Mouse (Mus musculus): ENCODE results near the gene Bri3.
"Not testable (repeated sequence)": the region's sequence is repeated elsewhere in the genome, so short reads cannot be mapped to it uniquely, and the experiment has no call there.

Gene Bri3

DNA sequence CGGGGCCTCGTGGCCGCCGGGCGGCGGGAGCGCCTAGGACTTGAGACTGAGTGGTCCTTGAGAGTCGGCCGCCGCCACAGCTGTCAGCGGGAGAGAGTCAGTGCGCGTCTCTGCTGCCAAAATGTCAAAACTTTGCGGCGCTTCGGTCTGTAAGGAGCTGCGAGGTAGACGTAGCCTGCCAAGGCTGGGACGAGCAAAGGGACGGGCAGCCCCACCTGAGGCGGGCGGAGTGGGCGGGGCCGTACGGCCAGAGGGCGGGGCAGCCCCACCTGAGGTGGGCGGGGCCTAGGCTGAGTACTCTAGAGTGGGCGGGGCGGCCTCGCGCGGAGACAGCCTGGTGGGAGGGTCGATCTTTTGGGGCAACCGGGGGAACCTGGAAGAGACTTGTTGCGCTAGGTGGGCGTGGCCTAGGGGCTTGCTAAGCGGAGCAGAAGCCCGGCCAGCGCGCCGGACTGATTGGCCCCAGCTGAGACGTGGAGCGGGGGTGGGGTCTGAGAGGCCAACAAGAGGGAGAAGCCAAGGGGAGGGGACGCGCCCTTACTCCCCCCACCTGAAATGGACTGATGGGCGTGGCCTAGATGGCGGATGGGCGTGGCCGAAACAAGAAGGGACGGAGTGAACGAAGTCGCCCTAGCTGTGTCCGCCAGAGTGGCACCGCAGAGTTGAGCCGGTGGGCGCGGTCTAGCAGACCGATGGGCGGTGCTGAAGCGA lies 113.8 kb downstream of the Bri3 start, which contains the start of gene Baiap2l1:
Baiap2l1 (minus strand) TSS at position 232 of the 711 bp plus-strand sequence.
- DNase-seq (ENCODE audit: low spot score in 2 of 2): peak; percentile 11 to 35

DNA sequence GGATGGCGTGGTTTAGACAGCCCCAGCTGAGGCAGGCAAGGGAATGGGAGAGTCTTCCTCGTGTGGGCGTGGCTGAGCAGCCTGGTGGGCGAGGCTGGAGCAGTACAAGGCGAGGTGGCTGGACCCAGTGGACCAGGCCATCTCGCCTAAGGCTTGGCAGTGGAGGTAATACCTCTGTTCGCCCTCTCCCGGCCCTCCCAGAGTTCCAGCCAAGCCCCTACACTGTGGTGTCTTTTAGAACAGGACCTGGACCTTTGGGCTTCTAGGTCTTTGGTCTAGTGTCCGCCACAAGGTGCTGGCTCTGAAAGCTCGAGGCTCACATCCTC lies 114.3 kb downstream of the Bri3 start:
- no peak for DNase-seq (ENCODE audit: low spot score in 2 of 2)

DNA sequence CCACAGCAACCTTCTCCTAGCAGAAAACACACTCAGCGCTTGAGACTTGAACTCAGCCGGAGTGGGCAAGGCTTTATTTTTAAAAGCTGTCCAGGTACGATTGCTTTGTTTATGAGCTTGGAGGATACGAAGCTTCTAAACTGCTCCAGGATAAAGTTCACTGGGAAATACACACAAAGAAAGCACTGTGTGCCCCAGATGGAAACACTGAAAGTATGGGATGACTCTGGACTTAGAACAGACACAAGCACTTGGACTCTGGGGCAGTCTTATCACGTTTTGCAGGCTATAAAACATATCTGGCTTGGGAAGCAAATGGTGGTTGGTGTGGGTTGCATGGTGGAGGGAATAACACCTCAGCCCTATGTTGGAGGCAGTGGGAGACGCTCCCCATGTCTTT lies 115.6 kb downstream of the Bri3 start:
- DNase-seq (ENCODE audit: low spot score in 2 of 2): no peak

DNA sequence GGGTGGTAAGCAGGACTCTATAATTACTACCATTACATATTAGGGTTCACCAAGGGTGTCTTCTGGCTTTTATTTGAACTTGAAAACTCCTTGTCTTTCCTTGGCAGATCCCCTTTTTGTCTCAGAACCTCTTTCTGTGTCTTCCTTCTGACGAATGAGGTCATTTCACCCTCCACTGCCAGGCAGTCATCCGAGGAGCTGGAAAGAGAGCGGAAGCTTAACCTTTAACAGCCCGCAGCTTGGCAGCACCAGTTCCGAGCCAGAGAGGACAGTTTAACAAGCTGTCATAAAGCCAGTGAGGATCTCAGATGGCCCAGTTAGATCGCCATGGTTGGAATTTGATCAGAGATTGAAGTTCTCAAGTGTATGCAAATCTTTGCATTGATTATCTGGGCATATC lies 116.1 kb downstream of the Bri3 start:
- DNase-seq (ENCODE audit: low spot score in 2 of 2): no peak

DNA sequence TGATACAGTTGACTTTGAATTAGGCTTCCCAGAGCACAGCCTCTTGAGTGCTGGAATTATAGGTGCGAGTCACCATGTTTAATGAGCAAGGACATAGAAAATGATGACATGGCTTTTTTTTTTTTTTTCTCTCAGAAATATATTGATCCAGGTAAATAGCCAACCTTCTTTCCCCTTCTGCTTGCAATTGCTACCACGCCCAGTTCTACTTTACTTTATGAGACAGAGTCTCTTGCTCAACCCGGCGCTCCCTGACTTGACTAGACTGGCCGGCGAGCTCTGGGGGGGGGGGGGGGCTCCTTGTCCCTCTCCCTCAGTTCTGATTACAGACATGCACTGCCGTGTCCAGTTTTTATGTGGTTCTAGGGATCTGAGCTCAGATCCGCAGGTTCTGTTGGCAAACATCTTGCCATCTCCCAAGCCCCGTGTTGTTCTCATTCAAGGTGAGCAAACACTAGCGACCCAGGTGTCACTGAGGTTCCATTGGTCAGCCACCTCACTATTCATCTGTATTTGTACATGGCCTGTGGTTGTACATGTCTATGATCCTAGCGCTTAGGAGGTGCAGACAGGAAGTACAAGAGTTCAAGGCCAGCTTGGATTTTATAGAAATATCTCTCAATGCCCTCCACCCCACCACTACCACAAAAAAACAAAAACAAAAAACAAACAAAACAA lies 120.6 kb downstream of the Bri3 start:
- DNase-seq (ENCODE audit: low spot score in 2 of 2): no peak

DNA sequence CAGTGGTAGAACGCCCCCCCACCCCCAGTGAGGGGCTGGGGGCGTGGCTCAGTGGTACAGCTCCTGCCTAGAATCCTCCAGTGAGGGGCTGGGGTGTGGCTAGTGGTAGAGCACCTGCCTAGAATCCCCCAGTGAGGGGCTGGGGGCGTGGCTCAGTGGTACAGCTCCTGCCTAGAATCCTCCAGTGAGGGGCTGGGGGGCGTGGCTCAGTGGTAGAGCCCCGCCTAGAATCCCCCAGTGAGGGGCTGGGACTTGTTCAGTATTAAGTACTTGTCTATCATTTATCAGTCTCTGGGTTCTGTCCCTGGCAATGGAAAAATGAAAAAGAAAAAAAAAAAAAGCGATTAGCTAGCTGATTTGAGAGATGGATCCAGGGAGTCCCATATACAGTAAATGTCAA lies 122.3 kb downstream of the Bri3 start:
- DNase-seq (ENCODE audit: low spot score in 2 of 2): not testable (repeated sequence)

DNA sequence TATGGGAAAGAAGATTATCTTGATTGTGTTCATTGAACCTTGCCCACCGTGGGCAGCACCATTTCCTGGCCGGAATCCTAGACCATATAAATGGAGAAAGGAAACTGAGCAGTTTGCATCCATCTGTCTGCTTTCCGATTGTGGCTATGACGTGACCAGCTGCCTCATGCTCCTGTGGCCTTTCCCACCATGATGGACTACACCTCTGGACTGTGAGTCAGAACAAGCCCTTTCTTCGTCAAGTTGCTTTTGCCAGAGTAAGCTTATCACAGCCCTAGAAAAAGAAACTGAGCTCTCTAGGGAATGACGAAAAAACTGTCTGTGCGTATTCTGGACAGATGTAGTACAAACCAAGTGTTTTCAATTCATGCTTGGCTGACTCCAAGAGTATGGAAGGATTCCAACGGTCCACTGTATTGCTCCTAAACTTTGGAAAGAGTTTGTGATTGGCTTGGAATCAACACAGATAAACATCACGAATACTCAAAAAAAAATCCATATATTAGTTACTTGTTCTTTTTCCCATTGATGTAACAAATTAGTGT lies 124.5 kb downstream of the Bri3 start:
- no peak for DNase-seq (ENCODE audit: low spot score in 2 of 2)

DNA sequence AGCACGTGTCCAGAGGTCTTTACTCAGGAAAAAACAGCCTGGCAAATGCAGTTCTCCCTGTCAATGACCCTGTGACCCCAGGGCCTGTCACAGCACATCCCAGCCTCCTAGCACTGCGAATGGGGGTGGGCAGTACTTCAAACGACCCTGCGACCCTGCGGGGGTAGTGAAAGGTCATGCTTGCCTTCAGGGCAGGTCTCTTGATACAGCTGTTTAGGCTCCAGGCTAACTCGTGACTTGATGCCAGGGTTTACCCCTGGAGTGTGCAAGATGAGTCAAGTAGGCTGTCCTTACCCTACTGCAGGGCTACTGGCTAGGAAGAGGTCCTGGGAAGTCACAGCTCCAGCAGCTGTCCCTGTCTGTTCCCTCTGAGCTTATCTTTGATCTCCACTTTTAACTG lies 126.7 kb downstream of the Bri3 start:
- DNase-seq (ENCODE audit: low spot score in 2 of 2): no peak

DNA sequence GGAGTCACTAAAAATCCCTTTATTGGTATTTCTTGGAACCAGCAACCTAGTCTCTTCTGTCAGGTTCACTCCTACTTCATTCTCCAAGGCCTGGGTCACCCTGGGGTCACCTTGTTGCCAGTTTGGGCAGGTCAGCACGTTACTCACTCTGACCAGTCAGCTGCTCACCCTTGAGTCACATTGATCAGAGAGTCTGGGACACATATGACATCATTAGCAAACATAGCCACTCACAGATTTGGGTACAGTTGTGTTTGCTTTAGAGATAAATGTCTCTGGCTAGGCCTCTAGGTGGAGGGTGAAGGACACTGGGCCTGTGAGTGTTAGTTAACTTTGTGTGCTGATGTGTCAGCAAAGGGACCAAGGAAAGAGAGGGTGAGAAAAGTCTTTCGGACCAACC lies 127.9 kb downstream of the Bri3 start:
- DNase-seq (ENCODE audit: low spot score in 2 of 2): no peak

DNA sequence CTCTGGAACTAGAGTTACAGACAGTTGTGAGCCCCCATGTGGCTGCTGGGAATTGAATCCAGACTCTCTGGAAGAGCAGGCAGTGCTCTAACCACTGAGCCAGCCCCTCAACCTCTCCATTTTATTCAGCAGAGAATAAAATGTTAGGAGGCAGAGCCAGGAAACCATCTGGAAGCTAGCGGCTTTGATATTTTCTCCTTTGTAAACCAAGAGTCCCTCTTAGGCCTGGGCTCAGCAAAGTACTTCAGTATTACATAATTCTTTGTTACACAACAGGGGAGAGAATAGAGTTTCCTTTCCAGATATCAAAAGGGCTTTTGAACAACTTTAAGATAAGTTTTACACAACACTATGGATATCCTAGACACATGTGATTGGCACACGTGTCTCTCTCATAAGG lies 128.6 kb downstream of the Bri3 start:
- no peak for DNase-seq (ENCODE audit: low spot score in 2 of 2)

DNA sequence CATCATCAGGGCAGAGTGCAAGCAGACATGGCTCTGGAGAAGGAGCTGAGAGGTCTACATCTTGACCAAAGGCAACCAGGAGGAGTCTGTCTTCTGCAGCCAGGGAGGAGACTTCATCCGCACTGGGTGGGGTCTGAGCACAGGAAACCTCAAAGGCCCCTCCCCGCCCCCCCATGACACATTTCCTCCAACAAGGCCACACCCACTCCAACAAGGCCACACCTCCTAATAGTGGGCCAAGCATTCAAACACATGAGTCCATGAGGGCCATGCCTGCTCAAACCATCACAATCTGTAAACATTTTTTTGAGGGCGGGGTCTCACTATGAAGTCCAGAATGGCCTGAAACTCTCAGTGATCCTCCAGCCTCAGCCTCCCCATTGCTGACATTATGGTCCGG lies 135.2 kb downstream of the Bri3 start:
- no peak for DNase-seq (ENCODE audit: low spot score in 2 of 2)

DNA sequence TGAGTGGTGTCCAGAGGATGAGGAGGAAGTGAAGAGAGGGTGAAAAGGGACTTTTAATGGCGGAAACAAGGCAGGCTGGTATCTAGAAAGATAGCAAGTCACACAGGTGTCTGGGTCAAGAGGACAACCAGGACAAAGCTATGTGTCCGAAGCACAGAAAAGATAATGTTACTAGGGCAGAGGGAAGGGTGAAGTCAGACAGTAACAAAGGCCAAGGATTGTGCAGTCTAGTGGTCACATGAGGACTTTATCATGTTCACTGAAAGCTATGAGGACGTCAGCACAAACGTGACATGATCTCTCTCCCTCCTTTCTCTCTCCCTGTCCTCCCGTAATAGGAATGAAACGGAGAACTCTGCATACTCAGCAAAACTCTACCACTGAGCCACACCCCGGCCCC lies 136.5 kb downstream of the Bri3 start:
- DNase-seq (ENCODE audit: low spot score in 2 of 2): no peak

DNA sequence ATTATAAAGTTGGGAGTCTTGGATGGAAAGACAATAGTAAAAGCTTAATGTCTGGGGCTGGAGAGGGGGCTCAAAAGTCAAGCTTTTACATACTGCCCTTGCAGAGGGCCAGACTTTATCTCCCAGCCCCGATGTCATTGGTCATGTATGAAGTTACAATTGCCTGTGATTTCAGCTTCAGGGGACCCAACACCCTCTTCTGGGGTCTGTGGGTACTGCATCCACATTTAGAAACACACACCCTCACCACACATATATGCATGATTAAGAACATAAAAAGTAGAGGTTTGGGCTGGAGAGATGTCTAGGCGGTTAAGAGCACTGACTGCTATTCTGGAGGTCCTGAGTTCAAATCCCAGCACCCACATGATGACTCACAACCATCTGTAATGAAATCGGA lies 137.5 kb downstream of the Bri3 start:
- no peak for DNase-seq (ENCODE audit: low spot score in 2 of 2)

DNA sequence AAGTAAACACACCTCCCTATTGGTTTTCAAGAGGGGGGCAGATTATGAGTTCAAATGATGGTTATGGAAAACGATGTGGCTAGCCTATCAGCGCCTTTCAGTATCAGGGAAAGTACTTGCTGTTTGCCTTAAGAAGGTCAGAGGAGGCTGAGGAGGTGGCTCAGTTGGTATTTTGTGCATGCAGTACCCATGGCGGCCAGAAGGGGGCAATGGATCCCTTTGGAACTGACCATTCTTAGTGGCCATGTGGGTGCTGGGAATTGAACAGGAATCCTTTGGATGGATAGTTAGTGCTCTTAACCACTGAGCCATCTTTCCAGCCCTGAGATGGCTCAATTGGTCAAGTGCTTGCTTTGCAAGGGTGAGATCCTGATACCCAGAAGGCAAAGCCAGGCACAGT lies 139.7 kb downstream of the Bri3 start:
- DNase-seq (ENCODE audit: low spot score in 2 of 2): no peak

DNA sequence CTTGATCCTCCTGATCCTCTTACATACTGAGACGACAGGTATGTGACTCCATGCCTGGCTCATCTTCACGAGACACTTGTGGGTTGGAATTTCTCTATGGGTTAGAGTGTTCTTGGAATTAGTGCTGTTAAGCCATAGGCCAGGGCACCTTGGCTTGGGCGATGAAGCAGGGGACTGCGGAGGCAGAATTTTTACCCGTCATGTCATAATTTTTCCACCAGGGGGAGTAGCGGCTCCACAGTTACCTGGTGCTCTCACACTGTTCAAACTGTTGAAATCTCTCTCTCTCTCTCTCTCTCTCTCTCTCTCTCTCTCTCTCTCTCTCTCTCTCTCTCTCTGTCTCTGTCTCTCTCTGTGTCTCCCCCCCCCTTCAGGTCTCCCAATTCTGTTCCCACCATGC lies 143.6 kb downstream of the Bri3 start:
- peak; percentile 7 to 60 for DNase-seq (ENCODE audit: low spot score in 2 of 2)

DNA sequence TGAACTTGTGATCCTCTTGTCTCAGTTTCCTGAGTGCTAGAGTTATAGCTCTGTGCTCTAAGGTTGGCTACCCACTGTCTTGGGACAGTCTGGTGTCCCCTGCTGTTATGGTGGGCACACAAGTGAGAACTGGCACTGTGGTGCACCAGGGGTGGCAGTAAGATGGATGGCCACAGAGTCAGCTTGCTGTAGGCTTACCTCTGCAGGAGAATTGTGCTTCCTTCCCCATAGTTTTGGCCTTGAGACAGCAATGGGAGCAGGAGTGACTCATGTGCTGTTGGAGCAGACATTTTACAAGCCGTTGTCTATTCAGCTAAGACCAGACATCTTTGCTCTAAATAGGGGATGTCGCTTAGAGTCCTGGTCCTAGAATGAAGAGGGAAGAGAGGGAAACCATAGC lies 149.9 kb downstream of the Bri3 start:
- DNase-seq (ENCODE audit: low spot score in 2 of 2): no peak

DNA sequence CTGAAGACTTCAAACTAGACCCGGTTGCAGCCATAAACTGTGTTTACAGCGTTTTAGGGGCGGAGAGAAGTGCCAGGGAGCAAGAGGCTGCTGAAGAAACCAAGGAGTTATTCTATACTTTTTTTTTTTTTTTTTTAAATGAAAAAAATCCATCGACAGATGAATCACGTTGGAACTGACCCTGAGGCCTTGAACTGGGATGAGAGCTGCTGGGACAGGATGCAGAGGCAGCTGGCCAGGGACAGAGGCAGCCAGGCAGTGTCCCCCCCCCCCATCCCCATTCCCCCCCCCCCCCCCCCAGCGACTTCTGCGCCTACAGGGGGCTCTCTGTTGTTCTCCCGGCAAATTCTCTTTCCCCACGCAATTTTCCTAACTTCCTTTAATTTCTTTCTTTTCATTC lies 153.3 kb downstream of the Bri3 start:
- no peak for DNase-seq (ENCODE audit: low spot score in 2 of 2)

DNA sequence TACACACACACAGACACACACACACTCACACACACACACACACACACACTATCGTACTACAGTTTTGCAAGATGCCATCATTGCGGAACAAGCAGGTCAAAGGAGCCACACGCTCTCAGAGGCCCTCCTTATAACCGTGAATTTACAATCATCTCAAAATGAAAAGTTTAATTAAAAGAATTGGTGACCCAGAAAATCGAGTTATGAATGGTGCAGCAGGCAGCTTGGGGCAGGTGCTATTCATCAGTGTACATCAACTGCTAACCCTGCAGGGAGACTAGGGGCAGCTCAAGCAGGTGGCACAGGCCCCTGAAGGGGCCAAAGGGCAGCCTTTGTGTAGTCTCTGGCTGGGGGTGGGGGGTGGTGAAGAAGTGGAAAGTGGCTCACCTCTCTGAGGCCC lies 156.6 kb downstream of the Bri3 start:
- no peak for DNase-seq (ENCODE audit: low spot score in 2 of 2)

DNA sequence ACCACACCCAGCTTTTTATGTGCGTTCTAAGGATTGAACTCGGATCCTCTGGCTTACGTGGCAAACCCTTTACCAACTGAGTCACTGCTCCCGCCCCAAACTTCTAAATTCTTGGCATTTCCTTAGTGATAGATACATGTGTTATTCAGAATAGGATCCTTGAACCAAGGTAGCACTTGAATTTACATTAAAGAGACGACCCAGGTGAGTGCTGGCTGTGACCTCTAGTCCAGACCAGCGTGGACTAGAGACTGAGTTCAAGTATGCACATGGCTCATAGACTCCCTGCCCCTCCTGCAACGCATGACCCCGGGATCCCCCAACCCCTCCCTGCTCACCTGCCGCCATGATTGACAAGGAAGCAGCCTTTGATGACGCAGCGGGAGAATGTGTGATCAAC lies 162.0 kb downstream of the Bri3 start:
- no peak for DNase-seq (ENCODE audit: low spot score in 2 of 2)

DNA sequence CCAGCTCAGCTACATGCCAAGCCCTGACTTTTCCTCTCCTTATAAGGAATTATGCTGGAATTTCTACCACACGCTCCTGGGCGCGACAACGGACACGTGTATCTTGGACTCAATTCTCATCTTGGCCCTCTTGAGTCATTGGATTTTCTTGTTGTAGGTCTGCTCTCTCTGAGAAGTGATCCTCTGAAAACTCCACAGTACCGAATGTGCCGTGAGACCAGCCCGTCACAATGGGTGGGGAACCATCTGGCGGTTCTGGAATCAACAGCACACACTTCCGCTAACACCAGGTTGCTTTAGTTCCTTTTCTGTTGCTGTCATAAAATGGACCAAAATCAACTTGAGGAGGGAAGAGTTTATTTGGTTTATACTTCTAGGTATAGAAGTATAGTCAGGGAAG lies 166.4 kb downstream of the Bri3 start:
- DNase-seq (ENCODE audit: low spot score in 2 of 2): peak in 1 of 2 experiments; percentile 57

DNA sequence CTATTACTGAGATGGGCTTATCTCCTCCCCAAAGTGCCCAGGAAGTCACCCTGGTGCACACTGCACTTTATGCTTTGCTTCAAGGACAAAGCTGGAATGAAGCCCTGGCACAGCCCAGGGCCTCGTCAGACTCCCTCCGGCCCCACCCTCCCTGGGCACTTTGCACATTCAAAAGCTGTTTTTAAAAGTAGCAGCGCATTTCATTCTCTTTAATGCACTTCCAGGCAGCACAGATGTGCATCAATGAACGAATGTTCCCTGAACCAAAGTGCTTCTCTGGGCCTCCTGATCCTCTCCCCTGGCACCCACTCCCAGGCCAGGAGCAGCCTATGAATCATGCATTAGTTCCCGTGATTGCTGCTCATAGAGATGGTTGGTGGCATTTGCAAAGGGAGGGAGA lies 167.5 kb downstream of the Bri3 start:
- peak in 1 of 2 experiments; percentile 6 for DNase-seq (ENCODE audit: low spot score in 2 of 2)

DNA sequence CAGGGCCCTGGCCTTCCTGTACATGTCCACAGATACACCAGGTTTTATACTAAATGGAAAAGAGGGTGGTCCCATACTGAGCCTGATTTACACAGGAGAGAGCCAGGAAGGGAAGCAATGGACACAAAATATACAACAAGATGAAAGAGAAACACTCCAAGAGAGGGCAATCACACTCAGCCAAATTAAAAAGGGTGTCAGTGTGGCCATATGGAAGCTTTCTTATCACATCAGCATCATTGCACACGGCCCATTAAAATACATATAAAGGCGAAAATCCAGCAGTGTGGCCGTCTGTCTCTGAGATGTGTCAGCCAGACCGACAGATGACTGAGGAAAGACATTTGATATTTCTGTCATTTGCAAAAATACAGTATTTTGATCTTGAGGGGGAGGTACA lies 168.5 kb downstream of the Bri3 start:
- DNase-seq (ENCODE audit: low spot score in 2 of 2): no peak

DNA sequence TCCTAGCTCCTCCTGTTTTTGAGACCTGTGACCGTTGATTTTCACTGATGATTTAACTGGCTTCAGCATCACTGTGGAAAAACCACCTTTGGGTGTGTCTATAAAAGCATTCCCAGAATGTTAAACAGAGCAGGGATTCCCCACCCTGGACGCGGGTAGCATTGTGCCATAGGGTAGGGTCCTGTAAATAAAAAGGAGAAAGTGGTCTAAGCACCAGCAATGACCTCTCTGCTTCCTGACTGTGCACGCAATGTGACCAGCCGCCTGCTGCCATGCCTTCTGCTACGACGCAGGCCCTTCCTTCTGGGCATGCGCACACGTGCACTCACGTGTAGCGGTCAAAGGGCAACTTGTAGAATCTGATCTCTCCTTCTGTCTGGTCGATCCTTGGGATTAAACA lies 174.2 kb downstream of the Bri3 start:
- no peak for DNase-seq (ENCODE audit: low spot score in 2 of 2)

DNA sequence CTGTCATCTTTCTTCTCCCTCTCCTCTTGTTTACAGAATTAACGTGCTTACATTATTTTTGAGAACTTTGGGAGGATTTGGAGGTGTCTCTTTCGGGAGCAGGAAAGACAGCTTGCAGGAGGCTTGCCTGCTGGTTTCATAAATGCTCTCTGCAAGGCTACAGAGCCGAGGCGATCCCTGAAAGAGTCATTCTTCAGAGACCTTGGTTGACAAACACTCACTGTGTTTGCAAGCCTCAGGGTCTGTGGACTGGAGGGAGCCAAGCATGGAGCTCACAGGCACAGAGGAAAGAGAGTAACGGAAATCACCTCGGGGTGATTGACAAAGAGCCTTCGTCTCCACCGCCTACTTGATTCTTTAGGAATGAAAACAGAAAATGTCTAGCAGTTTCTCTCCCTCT lies 175.8 kb downstream of the Bri3 start:
- no peak for DNase-seq (ENCODE audit: low spot score in 2 of 2)

Measured in left cerebral cortex, adult 9 months (tissue).